Mouse (Mus musculus) spleen, adult 2 months (tissue): ENCODE measurements around the gene Thsd4.

ENCODE experiments used
- CTCF ChIP-seq: fragments of 200-500 bp; IDR thresholded peaks from 2 replicates; pipeline ENCODE4 v1.5.1; 2011; ENCODE audit warnings: mild to moderate bottlenecking, inconsistent platforms; ENCODE audit not compliant: insufficient read depth, insufficient read length, insufficient replicate concordance; ENCODE audit errors: extremely low read depth
- POLR2A ChIP-seq: fragments of 200-500 bp; IDR thresholded peaks from 2 replicates; pipeline ENCODE4 v1.6.1; 2011; ENCODE audit warnings: low read depth, low read length, inconsistent platforms

DNA sequence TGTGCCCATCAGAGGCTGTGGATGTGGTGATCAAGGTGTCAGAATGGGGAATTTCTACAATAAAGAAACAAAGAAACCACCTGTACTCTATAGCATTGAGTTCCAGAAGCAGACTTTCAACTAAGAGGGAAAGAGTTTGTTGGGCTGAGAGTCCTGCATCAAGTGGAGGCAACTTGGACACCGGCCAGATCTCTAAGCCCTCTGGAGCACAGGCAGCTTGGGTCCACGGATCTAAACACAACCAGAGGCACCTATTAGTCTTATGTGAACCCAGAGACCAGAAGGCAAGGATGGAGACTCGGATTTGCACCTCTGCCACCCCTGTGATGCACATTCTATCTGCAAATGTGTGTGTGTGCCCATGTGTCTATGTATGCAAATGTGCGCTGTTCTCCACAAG lies 456.7 kb downstream of the Thsd4 start:
- TF ChIP-seq POLR2A, result no peak
- TF ChIP-seq CTCF, result no peak
